Mouse (Mus musculus) urinary bladder, adult 2 months (tissue): ENCODE results near the gene Shisa8. TPM values are rescaled to one million over a fixed set of nuclear protein-coding genes. Genes with fewer than 3 reads are reported as not detected.

Experiments
- polyA plus RNA-seq: library from polyadenylated mRNA; depleted of rRNA; stranded (reverse); fragments of >200 nt; gene quantifications from 2 replicates; pipeline ENCODE4 v1.2.3, GENCODE M21; 2012; rRNA removed

Shisa8 gene
- polyA plus RNA-seq, 1 experiment, result 0.10 TPM

Other genes with a start within 250 kb of the Shisa8 start
- not detected in 2 replicates for gene 1700029P11Rik, start 232.3 kb downstream of the Shisa8 start, polyA plus RNA-seq
- 18.3 and 20.4 TPM in 2 replicates for gene Xrcc6, start 225.0 kb downstream of the Shisa8 start, polyA plus RNA-seq
- gene Desi1, start 179.0 kb downstream of the Shisa8 start, polyA plus RNA-seq, result 19.5 and 21.7 TPM in 2 replicates
- 77.9 and 79.0 TPM in 2 replicates for gene Snu13, start 165.2 kb downstream of the Shisa8 start, polyA plus RNA-seq
- gene 4930407I10Rik, start 153.7 kb downstream of the Shisa8 start, polyA plus RNA-seq, result not detected in 2 replicates
- gene Mei1, start 142.8 kb downstream of the Shisa8 start, polyA plus RNA-seq, result 0.78 and 0.99 TPM in 2 replicates
- 12.8 and 16.1 TPM in 2 replicates for gene Ccdc134, start 84.9 kb downstream of the Shisa8 start, polyA plus RNA-seq
- 55.3 and 68.9 TPM in 2 replicates for gene Srebf2, start 65.6 kb downstream of the Shisa8 start, polyA plus RNA-seq
- 0.15 and 0.16 TPM in 2 replicates for gene Tnfrsf13c, start 11.6 kb upstream of the Shisa8 start, polyA plus RNA-seq
- gene Cenpm, start 31.9 kb upstream of the Shisa8 start, polyA plus RNA-seq, result 4.6 and 6.1 TPM in 2 replicates
- gene 1500009C09Rik, start 39.6 kb upstream of the Shisa8 start, polyA plus RNA-seq, result 0.06 and 0.10 TPM in 2 replicates
- 1.0 and 1.2 TPM in 2 replicates for gene Sept3, start 62.1 kb upstream of the Shisa8 start, polyA plus RNA-seq
- not detected in 2 replicates for gene Wbp2nl, start 86.1 kb upstream of the Shisa8 start, polyA plus RNA-seq
- 84.6 and 87.2 TPM in 2 replicates for gene Naga, start 126.1 kb upstream of the Shisa8 start, polyA plus RNA-seq
- gene Pheta2, start 126.1 kb upstream of the Shisa8 start, polyA plus RNA-seq, result 3.9 and 4.8 TPM in 2 replicates
- 180 and 204 TPM in 2 replicates for gene Smdt1, start 126.1 kb upstream of the Shisa8 start, polyA plus RNA-seq
- gene Ndufa6, start 141.5 kb upstream of the Shisa8 start, polyA plus RNA-seq, result 429 and 475 TPM in 2 replicates
- 52.5 and 56.2 TPM in 2 replicates for gene Cyp2d22, start 167.4 kb upstream of the Shisa8 start, polyA plus RNA-seq
- gene Cyp2d11, start 181.2 kb upstream of the Shisa8 start, polyA plus RNA-seq, result not detected in 2 replicates
- gene Cyp2d10, start 194.4 kb upstream of the Shisa8 start, polyA plus RNA-seq, result 0.07 TPM in 1 of 2 replicates, not detected in the other
- not detected in 2 replicates for gene Cyp2d9, start 220.6 kb upstream of the Shisa8 start, polyA plus RNA-seq